Mouse (Mus musculus): ENCODE data around the gene Hnf4a.

- TF ChIP-seq POLR2A (IDR thresholded peaks at IDR 0.05; ENCODE audit: borderline replicate concordance, extremely low read depth, insufficient read depth, insufficient read length, poor library complexity, severe bottlenecking) = no peak
- no peak for TF ChIP-seq CTCF (IDR thresholded peaks at IDR 0.05; ENCODE audit: borderline replicate concordance, extremely low read depth, insufficient read depth, insufficient read length)
These were observed 108.8 kb downstream of the Hnf4a start for GRCm38 (mm10) chr2:163615401-163615800.
